Mouse (Mus musculus): Measurements from ENCODE around the gene Kcnq2.

DNA sequence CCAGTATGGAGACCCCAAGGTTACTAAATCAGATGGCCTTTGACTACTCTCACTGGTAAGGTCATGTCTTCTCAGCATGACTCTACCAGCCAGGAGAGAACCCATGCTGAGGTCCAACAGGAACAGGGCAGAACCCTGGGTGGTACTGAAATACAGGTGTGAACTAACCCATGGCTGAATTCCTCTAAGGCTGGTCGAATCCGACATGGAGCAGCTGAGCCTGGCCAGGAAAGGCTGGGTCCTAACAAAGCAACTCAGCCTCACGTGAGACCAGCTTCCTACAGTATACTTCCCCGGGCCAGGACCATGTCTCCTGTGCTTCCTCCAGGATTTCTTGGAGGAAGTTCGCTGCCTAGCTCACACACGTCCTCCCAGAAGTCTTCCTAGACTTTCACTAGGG, 98.5 kb downstream of the Kcnq2 start:
- no peak for TF ChIP-seq CTCF (IDR thresholded peaks at IDR 0.05; ENCODE audit: extremely low read depth, insufficient read depth, insufficient read length, insufficient replicate concordance)
- TF ChIP-seq POLR2A (IDR thresholded peaks at IDR 0.05; ENCODE audit: low read depth, low read length): no peak

Data from spleen, adult 2 months (tissue).